Mouse (Mus musculus) layer of hippocampus, postnatal 36 days (tissue): ENCODE data around the gene F3. TPM values are rescaled to one million over a fixed set of nuclear protein-coding genes. Genes with fewer than 3 reads are reported as not detected.
"Not testable (repeated sequence)": the region's sequence is repeated elsewhere in the genome, so short reads cannot be mapped to it uniquely, and the experiment has no call there.

Experiments used
- DNase-seq, 2 experiments: peaks; one replicate each; pipeline ENCODE4 v3.0.0; 2022
- total RNA-seq, 2 experiments: library from RNA; stranded (reverse); gene quantifications; 2 replicates each; pipeline ENCODE4 v1.2.3; 2021

The F3 gene
- total RNA-seq, 2 experiments from 2014 or later, result 56.4 to 60.6 TPM

DNA sequence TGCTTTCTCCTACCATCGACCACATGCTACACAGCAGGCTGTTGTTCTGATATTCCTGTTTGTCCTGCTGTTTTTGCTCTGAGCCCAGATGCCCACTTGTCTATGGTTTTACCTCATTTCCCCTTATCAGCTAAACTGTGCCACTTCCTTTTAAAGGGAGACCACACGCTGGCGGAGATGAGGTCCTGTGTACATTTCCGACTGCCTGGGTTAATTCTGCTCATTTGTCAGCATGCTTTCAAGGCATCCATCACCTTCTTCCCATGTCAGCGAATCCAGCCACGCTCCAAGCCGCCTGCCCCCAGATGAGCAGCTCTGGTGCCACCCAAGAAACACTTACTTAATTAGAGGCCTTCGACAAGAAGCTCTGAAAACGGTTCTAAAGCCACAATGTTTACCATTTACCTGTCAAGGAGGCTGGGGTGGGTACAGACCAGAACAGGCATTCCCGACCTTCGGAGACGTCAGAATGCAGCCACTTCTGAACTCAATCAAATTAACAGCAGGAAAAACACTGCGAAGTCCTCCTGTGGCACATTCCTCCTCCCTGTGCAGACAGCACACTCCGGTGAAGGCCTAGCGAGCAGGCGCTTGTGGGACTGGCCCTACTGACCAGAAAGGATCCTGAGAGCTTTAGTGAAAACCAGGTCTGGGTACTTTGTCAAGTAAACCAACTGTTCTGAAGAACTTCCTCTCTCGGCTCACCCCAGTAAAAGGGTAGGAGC lies 16.3 kb downstream of the F3 start:
- DNase-seq, result no peak

DNA sequence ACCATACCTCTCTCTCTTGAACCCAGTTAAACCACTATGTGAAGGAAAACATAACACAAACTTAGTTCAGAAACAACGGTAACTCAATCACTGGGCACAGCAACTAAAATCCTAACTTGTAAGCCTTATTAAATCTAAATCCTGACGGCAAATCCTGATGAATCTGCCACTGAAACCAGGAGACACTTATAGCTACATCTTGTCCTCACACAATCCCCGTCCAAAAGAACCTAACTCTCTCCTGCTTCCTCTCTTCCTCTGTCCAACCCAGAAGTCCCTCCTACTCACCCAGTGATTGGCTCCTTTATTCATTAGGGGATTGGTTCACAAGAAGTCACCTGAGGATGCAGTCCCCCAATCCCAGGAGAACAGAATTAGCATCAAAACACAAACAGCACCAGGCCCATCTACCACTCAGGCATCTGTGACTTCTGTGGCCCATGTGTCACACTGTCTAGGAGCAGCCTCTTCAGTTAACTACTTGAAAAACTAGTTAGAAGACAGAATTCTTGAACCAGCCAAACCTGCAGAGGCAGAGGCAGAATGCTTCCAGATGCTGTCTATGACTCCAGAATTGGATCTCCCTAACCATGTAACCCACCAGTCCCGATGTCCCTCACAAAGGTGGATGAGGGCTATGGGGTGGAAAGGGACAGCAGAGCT lies 18.0 kb downstream of the F3 start:
- not testable (repeated sequence) for DNase-seq

DNA sequence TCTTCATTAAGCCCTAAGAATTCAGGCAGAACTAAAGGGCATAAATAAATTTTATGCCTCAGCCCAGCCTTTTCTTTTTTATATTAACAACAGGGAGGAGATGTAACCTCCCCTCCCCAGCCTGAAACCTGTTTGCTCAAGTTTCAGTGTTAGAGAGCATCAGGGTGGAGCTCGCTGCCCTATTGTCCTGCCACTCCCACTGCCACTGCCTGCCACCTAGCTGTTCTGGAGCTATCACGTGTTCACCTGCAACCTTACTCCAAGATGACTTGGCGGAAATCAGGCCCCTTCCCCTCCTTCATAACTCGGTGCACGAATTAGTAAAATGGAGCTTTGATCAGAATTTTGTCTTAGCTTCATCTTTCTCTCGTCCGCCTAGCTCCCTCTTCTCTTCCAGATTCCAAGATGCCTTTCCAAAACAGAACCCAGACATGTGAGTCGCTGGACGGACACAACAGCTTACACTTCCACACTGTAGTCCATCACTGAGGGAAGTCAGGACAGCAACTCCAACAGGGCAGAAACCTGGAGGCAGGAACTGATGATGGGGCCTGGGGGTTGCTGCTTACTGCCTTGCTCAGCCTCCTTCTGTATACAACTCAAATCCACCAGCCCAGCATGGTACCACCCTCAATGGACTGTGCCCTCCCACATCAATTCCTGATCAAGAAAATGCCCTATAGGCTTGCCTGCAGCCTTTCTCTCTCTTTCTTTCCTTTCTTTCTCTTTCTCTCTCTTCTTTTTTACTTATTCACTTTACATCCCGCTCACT lies 31.2 kb downstream of the F3 start:
- DNase-seq, result not testable (repeated sequence)

DNA sequence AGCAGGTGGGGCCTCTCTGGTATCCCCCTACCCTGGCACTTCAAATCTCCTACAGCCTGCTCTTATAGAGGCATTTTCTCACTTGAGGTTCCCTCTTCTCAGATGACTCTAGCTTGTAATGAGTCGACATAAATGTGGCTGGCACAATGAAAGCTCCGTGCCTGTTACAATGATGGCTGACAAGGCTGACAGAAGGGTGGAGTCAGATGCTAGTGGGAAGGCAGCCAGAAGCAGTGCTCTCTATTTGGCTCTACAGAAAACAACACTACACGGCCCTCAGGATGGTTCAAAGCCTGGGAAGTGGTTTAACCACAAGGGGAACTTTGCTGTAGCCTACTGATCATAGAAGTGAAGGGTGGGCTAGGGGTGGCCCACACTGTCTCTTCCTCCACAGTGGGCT lies 31.8 kb downstream of the F3 start:
- no peak for DNase-seq

DNA sequence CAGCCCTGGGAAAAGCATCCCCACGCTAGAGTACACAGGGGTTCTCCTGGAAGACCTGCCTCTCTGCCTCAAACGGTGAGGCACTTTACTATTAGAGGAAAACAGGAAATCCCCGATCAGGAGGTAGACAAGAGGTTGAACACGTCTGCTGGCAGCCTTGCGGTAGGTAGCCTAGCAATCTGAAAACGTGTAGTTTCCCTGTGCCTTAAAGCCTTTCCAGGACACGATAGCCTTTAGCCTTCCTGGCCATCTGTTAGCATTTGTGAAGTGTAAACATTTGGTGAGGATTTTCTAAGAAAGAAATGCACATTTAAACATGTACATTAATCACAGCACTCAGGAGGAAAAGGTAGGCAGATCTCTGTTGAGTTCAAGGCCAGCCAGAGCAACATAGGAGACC lies 35.0 kb downstream of the F3 start:
- no peak for DNase-seq

DNA sequence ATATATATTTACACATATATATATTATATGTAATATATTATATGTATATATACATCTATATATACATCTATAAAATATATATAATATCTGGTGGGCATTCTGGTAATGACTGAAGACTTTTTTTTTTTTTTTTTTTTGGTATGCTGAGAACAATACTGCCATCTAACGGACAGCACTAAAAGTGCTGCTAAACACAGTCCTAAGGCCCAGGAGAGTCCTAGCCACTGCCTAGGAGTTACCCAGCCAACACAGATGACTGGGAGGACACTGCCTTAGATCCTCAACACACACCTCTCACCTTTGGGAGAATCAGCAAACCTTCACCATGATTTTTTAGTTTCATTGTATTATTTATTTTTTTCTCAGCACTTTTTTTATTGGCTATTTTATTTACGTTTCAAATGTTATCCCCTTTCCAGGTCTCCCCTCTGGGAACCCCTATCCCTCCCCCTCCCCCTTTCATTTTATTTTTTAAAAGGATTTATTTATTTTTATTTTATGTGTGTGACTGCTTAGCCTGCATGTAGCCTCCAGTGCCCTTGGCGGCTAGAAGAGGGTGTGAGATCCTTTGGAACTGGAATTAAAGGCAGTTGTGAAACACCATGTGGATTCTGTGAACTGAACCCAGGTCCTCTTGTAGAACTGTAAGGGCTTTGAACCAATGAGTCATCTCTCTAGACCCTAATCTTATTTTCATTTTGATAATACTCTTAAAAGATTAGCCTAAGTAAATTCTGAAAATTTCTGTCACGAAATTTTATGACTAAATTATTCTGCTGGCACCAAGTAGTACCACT lies 38.9 kb downstream of the F3 start:
- no peak for DNase-seq

DNA sequence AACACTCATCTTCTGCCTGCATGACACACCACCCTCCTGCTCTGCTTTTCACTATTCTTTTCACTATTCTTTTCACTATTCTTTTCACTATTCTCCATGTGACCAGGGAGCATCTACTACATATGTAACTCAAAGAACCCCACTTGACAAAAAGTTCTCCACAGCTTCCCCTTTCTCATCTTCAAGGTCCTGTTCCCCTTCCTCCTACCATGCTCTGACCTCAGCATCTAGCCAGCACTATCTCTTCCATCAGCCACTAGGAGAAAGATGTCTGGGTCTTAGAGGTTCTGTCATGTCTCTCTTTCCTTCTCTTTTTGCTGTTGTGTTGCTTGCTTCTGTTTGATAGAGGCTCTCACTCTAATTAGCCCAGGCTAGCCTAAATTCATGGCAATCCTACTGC lies 42.7 kb downstream of the F3 start:
- no peak for DNase-seq

DNA sequence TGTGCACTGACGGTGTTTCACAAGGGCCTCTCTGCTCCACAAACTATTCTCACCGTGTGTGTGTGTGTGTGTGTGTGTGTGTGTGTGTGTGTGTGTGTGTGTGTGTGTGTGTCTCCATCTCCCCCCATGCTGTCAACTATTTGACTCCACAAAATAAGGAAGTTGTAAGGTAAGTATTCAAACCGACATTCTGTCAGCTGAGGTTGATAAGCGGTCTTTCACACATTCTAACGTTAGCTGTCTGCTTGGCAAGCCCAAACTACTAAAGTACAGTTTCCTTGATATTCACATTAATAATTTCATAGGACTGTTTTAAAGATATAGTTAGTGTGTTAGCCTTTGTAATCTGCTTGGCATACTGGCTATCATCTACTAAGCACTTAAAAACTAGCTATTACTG lies 43.5 kb downstream of the F3 start:
- no peak for DNase-seq

DNA sequence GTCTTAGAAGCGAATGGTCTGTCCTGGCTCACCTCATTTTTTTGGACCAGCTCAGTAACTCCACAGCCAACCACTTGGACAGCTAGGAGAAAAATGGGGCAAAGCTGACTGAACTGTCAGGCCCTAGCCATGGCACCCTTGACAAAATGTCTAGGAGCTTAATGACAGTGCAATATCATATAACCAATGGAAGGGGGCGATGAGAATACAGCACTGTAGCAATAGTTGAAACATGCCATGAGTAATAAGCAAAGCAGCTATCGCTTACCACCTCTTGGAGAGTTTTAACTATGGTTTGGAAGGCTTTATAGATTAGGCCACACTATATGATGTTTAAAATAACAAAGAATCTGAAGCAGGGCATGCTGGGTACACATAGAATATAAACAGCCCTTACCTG lies 45.4 kb downstream of the F3 start:
- DNase-seq, result no peak

DNA sequence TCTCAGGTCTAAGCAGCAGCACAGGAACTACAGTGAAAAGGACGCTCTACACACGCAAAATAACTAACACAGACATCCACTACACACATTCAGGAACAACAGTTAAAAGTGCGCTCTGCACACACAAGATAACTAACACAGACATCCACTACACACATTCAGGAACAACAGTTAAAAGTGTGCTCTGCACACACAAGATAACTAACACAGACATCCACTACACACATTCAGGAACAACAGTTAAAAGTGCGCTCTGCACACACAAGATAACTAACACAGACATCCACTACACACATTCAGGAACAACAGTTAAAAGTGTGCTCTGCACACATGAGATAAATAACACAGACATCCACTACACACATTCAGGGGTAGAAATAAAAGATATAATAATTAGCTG lies 50.0 kb downstream of the F3 start:
- not testable (repeated sequence) for DNase-seq

DNA sequence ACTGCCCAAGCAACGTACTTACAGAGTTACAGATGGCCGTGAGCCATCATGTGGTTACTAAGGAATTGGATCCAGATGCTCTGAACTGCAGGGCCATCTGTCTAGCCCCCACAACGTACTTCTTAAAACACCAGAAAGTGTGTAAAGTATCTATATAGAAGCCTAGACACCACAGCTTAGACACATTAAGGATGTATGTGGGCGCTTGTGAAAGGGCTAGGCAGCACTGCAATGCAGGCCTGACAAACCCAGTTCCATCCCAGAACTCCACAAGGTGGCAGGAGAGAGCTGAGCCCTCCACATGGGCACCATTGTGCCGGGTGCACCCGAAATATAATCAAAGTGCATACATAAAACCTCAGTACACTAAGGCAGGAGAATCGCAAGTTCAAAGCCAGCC lies 54.6 kb downstream of the F3 start:
- peak; percentile 45 to 58 for DNase-seq

DNA sequence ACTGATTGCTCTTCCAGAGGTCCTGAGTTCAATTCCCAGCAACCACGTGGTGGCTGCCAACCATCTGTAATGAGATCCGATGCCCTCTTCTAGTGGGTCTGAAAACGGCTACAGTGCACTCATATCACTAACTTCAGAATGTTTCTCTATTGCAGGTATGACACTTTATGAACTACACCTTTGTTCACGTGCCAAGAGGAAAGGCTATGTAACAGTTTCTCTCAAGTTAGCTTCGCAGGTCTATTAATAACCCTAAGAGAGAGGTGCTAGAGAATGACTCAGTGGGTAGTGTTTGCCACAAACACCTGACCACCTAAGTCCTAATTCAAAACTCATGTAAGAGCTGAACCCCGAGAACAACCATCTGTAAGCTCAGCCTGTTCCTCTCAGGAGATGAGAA lies 59.7 kb downstream of the F3 start:
- no peak for DNase-seq

Other genes starting within 250 kb of the F3 start
- gene Slc44a3, start 191.1 kb upstream of the F3 start, total RNA-seq, result not detected
- not detected for gene 4930432M17Rik, start 52.8 kb upstream of the F3 start, total RNA-seq
- 10 to 100 TPM; 56.3 to 59.0 TPM for gene Abcd3, start 91.8 kb downstream of the F3 start, total RNA-seq
- gene Arhgap29, start 229.0 kb downstream of the F3 start, total RNA-seq, result 10 to 100 TPM; 15.7 to 17.6 TPM